Mouse (Mus musculus) cerebellum, adult 2 months (tissue): Measurements from ENCODE around the gene Gm5134.

ENCODE experiments used
- CTCF ChIP-seq: fragments of 200-500 bp; IDR thresholded peaks from 2 replicates; pipeline ENCODE4 v1.5.1; 2011; ENCODE audit warnings: low read depth, mild to moderate bottlenecking, control low read depth, low read length, moderate library complexity, borderline replicate concordance; ENCODE audit not compliant: insufficient read depth
- POLR2A ChIP-seq: fragments of 200-500 bp; IDR thresholded peaks from 2 replicates; pipeline ENCODE4 v1.6.1; 2011; ENCODE audit warnings: low read length, control low read depth, borderline replicate concordance; ENCODE audit not compliant: insufficient read depth

DNA sequence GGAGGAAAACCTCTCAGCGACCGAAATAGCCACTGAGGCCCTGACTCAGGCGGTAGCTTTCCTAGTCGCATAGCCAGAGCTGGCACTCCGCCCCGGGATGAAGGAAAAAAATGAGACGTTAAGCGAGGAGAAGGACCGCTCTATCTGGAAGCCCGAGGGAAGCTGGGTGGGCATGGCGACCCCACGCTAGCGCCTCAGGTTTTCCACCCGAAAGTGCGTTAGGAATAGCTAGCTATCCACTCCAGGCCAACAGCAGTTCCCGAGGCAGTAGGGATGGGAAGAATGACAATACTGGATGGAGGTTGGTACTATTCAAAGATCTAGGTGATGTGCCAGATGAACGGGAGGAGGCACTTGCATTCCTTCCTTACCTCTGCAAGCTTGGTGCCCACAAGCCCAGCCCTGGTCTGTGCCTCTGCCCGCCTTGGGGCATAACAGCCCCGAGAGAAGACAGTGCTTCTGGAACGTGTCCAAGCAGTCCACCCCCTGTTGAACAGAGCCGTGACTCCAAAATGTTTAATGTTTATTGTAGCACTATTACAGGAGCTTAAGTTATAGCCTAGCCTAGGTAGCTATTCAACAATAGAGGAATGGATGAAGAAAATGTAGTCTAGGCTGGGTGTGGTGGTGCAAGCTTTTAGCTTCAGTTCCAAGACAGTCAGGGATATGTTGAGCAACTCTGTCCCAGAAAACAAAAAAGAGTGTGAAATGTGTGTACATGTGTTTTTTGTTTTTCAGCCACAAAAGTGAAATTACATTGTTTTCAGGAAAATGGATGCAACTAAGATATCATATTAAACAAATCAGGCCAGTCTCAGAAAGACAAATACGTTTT, 32.4 kb upstream of the Gm5134 start:
- TF ChIP-seq POLR2A (no peak), CTCF (no peak)
